Mouse (Mus musculus): Measurements from ENCODE around the gene Slc39a1.

The Slc39a1 gene

GRCm38 (mm10) chr3:90294651-90295050 lies 46.7 kb downstream of the Slc39a1 start:
- 25% methylated on average over 2 of the region's 2 CpGs for whole genome bisulfite sequencing

Measured in cerebral cortex, adult 2 months (tissue).